In the genomic region with DNA sequence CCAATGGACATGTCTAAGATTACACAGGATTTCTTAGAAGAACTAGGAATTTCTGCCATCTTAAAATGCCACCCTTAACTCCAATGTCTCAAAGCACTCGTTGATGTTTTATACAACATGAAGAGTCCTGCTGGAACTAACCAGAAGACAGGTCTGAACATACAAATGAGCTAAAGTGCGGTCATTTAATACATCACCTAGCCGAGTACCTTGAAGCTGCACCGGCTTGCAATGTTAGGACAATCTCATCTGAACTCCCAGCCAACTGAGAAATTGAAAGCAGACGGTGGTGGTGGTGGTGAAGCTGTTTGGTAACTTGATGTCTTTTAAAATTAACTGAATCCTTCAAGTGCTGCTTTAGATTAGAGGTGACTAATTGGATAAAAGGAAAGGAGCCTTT, we compare ENCODE assay signal across 8 mouse cellular contexts. TPM values are rescaled to one million over a fixed set of nuclear protein-coding genes. Genes with fewer than 3 reads are reported as not detected.
A peak's percentile ranks its signal among the peaks of the same experiment; 100 is the strongest.
DNase-seq lines count a peak whose midpoint lies in the region; ATAC-seq lines count a peak whose summit lies in the region.

No protein-coding gene starts in this region.

- H3K36me3 ChIP-seq in kidney, embryonic 15.5 days, result no peaks in the 10 kb centered on the region
- no peaks in the 10 kb centered on the region for H3K36me3 ChIP-seq in embryonic facial prominence, embryonic 13.5 days
- H3K36me3 ChIP-seq in intestine, embryonic 16.5 days (ENCODE audit: control insufficient read depth, insufficient read depth, low read length), result no peaks in the 10 kb centered on the region

- no peak overlapping the region for H3K27ac ChIP-seq in kidney, embryonic 15.5 days
- H3K27ac ChIP-seq in embryonic facial prominence, embryonic 13.5 days, result no peak overlapping the region
- H3K27ac ChIP-seq in intestine, embryonic 16.5 days (ENCODE audit: low read length), result no peak overlapping the region

- no peak for ATAC-seq in kidney, embryonic 15.5 days (replicated peaks; ENCODE audit: low FRiP score)
- no peak for ATAC-seq in embryonic facial prominence, embryonic 13.5 days (ENCODE audit: insufficient number of reproducible peaks, insufficient read depth, low FRiP score, low TSS enrichment, low read depth)
- ATAC-seq in intestine, embryonic 16.5 days, result no peak

- peaks cover 8% of the 10 kb centered on the region for H3K27me3 ChIP-seq in kidney, embryonic 15.5 days
- peaks cover 8% of the 10 kb centered on the region for H3K27me3 ChIP-seq in embryonic facial prominence, embryonic 13.5 days
- no peaks in the 10 kb centered on the region for H3K27me3 ChIP-seq in intestine, embryonic 16.5 days (replicated peaks; ENCODE audit: control insufficient read depth, insufficient read depth, low read length)

- whole genome bisulfite sequencing in kidney, embryonic 15.5 days, result 44% methylated on average over 5 of the region's 5 CpGs
- 17% methylated on average over 5 of the region's 5 CpGs for WGBS in embryonic facial prominence, embryonic 13.5 days
- WGBS in intestine, embryonic 16.5 days, result 46% methylated on average over 5 of the region's 5 CpGs

- peak overlapping the region; percentile 99 for H3K4me2 ChIP-seq in kidney, embryonic 15.5 days
- H3K4me2 ChIP-seq in embryonic facial prominence, embryonic 13.5 days, result peak overlapping the region; percentile 99
- H3K4me2 ChIP-seq in intestine, embryonic 16.5 days (ENCODE audit: low read depth, low read length), result peak overlapping the region; percentile 68

- no peaks in the 10 kb centered on the region for H3K9me3 ChIP-seq in kidney, embryonic 15.5 days (replicated peaks)
- H3K9me3 ChIP-seq in embryonic facial prominence, embryonic 13.5 days, result no peaks in the 10 kb centered on the region
- no peaks in the 10 kb centered on the region for H3K9me3 ChIP-seq in intestine, embryonic 16.5 days (ENCODE audit: control insufficient read depth, low read length)

- no peak for DNase-seq in kidney, adult 11 months
- DNase-seq in naive thymus-derived CD4-positive, alpha-beta T cell, adult 2 months (ENCODE audit: low read depth), result peak; percentile 11
- DNase-seq in Muller cell, postnatal 12 days (ENCODE audit: inconsistent ontology term), result no peak
- DNase-seq in layer of hippocampus, adult 9-10 months (ENCODE audit: low spot score), result no peak
- no peak for DNase-seq in cerebellum, postnatal 4 days (ENCODE audit: low spot score in 2 of 2)

- H3K4me3 ChIP-seq in kidney, embryonic 15.5 days (replicated peaks), result peak overlapping the region; percentile 74
- H3K4me3 ChIP-seq in embryonic facial prominence, embryonic 13.5 days, result peak overlapping the region; percentile 79
- H3K4me3 ChIP-seq in intestine, embryonic 16.5 days (ENCODE audit: low read length), result peak overlapping the region; percentile 79

- peak overlapping the region; percentile 12; the same call in 1 of the 2 replicates for H3K9ac ChIP-seq in kidney, embryonic 15.5 days
- H3K9ac ChIP-seq in embryonic facial prominence, embryonic 13.5 days, result no peak overlapping the region
- 0 out of 2 replicates have a peak overlapping the region, but pooled peaks have one; percentile 64 for H3K9ac ChIP-seq in intestine, embryonic 16.5 days (ENCODE audit: low read depth, low read length)

- H3K4me1 ChIP-seq in kidney, embryonic 15.5 days, result peaks cover 10% of the 10 kb centered on the region
- H3K4me1 ChIP-seq in embryonic facial prominence, embryonic 13.5 days, result peaks cover 12% of the 10 kb centered on the region
- H3K4me1 ChIP-seq in intestine, embryonic 16.5 days (ENCODE audit: control insufficient read depth, insufficient read depth, low read length), result peaks cover 4% of the 10 kb centered on the region; the same call in 1 of the 2 replicates

RNA-seq across cellular contexts. Expression of gene Mitf, which starts 0.8 kb away (rescaled TPM):
- polyA plus RNA-seq in kidney, embryonic 15.5 days (2015; fragmentation: Nextera tagmentation; extraction: Ambion mirVana), result 2.5 and 3.4 TPM in 2 replicates
- polyA plus RNA-seq in embryonic facial prominence, embryonic 13.5 days (2015; fragmentation: Nextera tagmentation; extraction: Ambion mirVana), result 2.5 and 2.9 TPM in 2 replicates
- 1.2 TPM in 2 replicates for polyA plus RNA-seq in intestine, embryonic 16.5 days (2015; fragmentation: Nextera tagmentation; extraction: Ambion mirVana)
